Mouse (Mus musculus) hindbrain, embryonic 10.5 days (tissue): ENCODE measurements around the gene Camsap1. TPM values are rescaled to one million over a fixed set of nuclear protein-coding genes. Genes with fewer than 3 reads are reported as not detected.

Source experiments
- DNase-seq: peaks from one replicate; pipeline ENCODE4 v3.0.0-alpha.2; 2017; ENCODE audit warnings: low spot score
- H3K27ac ChIP-seq: fragments of 300-500 bp; sonication (generic); 2 replicates; pipeline ENCODE4 v1.5.1; 2016; ENCODE audit warnings: mild to moderate bottlenecking, moderate library complexity
- H3K27me3 ChIP-seq: fragments of 300-500 bp; sonication (generic); 2 replicates; pipeline ENCODE4 v1.6.1; 2016; ENCODE audit warnings: mild to moderate bottlenecking; ENCODE audit not compliant: poor library complexity, insufficient read depth, severe bottlenecking
- H3K36me3 ChIP-seq: fragments of 300-500 bp; sonication (generic); 2 replicates; pipeline ENCODE4 v1.6.1; 2016; ENCODE audit warnings: mild to moderate bottlenecking, moderate library complexity
- H3K4me1 ChIP-seq: fragments of 300-500 bp; sonication (generic); replicated peaks from 2 replicates; pipeline ENCODE4 v1.6.1; 2016; ENCODE audit warnings: mild to moderate bottlenecking
- H3K4me3 ChIP-seq: fragments of 300-500 bp; sonication (generic); 2 replicates; pipeline ENCODE4 v1.5.1; 2016; ENCODE audit warnings: mild to moderate bottlenecking, moderate library complexity
- H3K9me3 ChIP-seq: fragments of 300-500 bp; sonication (generic); 2 replicates; pipeline ENCODE4 v1.6.1; 2016; ENCODE audit warnings: mild to moderate bottlenecking, moderate library complexity
- WGBS: fragments of 180-500 bp; shearing (Covaris S2); methylation state at CpG from one replicate; pipeline ENCODE4 v1.1.7; 2016; 5-methylcytosine and 5-hydroxymethylcytosine counted together
- polyA plus RNA-seq: library from polyadenylated mRNA; unstranded; fragments of >200 nt; fragmentation: Nextera tagmentation; extraction: Ambion mirVana; gene quantifications from 2 replicates; pipeline ENCODE4 v1.2.1, GENCODE M21; 2016

Gene Camsap1
- 33.4 and 48.7 TPM in 2 replicates for polyA plus RNA-seq

DNA sequence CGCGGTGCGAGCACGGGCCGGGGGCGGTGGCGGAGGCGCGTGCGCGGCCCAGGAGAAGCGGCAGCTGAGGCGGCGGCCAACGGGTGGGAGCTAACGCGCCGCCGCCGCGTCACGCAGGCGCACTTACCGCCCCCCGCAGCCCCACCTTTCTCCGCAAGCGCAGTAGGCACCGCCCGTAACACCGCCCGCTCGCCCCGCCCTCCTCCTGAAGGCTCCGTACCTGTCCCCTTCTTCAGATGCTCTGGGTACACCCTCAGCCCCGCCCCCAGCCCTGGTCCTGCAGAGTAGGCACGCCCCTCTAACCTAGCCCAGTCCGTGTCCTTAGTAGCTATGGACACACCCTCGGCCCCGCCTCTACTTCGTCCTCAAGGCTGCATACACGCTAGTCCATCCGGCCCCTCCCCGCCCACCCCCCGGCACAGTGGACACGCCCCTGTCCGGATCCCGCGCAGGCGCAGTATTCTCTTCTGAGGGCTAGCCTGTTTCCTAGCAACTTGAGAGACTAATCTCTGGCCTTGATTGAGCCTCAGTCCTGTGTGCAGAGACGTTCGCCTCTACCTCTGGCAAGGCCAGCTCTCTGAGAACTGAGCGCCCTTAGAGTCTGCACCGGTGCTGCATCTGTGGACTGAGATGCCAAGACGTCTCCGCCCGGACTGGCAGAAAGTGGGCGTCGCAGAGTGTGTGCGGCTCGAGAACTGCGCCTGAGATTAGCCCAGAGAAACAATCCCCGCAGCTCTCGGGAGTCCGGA lies at the start of gene Camsap1:
Gene Camsap1 (minus strand): TSS at position 124 of the 749 bp plus-strand sequence.
- H3K36me3 ChIP-seq, result peaks cover 18% of the 10 kb centered on the region
- peak; percentile 100 for DNase-seq
- H3K4me1 ChIP-seq, result peaks cover 38% of the 10 kb centered on the region
- peak within 1 kb of the TSS; percentile 95 for H3K4me3 ChIP-seq
- under 1% methylated on average over 64 of the region's 64 CpGs for WGBS
- H3K9me3 ChIP-seq, result no peaks in the 10 kb centered on the region
- H3K27me3 ChIP-seq, result peaks cover 7% of the 10 kb centered on the region; the same call in 1 of the 2 replicates
- peak within 1 kb of the TSS; percentile 98 for H3K27ac ChIP-seq

- no peaks in the 10 kb centered on the region for H3K36me3 ChIP-seq
- DNase-seq, result no peak
- no peak overlapping the region for H3K4me3 ChIP-seq
- H3K9me3 ChIP-seq, result no peaks in the 10 kb centered on the region
- H3K27me3 ChIP-seq, result no peaks in the 10 kb centered on the region
- WGBS, result 53% methylated on average over 3 of the region's 3 CpGs
- H3K4me1 ChIP-seq, result no peaks in the 10 kb centered on the region
- no peak overlapping the region for H3K27ac ChIP-seq
These were observed 47.2 kb upstream of the Camsap1 start for GRCm38 (mm10) chr2:26030288-26030687.

GRCm38 (mm10) chr2:26024138-26025075 lies 41.3 kb upstream of the Camsap1 start:
- no peak overlapping the region for H3K4me3 ChIP-seq
- no peaks in the 10 kb centered on the region for H3K9me3 ChIP-seq
- no peaks in the 10 kb centered on the region for H3K36me3 ChIP-seq
- peak; percentile 44 for DNase-seq
- peaks cover 20% of the 10 kb centered on the region for H3K4me1 ChIP-seq
- no peaks in the 10 kb centered on the region for H3K27me3 ChIP-seq
- WGBS, result 33% methylated on average over 4 of the region's 4 CpGs
- no peak overlapping the region for H3K27ac ChIP-seq

- Histone ChIP-seq H3K36me3 (no peaks in the 10 kb centered on the region), H3K9me3 (no peaks in the 10 kb centered on the region), H3K4me3 (no peak overlapping the region), H3K27me3 (no peaks in the 10 kb centered on the region), H3K27ac (no peak overlapping the region), H3K4me1 (peaks cover 20% of the 10 kb centered on the region)
- 80% methylated on average over 1 of the region's 1 CpGs for WGBS
- no peak for DNase-seq
These were observed 39.5 kb upstream of the Camsap1 start for GRCm38 (mm10) chr2:26022626-26023025.

DNA sequence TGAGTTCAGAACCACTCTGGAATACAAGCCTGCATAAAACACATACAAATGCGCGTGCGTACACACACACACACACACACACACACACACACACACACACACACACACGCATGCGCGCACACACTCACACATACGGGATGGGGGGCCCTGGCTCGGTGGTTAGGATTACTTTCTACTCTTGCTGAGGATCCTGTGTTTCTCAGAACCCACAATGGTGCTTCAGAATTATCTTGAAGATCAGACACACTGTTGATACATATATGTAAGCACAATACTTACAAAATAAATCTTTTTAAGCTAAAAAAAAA lies 39.1 kb upstream of the Camsap1 start:
- no peaks in the 10 kb centered on the region for H3K36me3 ChIP-seq
- 83% methylated on average over 8 of the region's 8 CpGs for WGBS
- no peak for DNase-seq
- H3K9me3 ChIP-seq, result no peaks in the 10 kb centered on the region
- peak overlapping the region; percentile 89 for H3K27ac ChIP-seq
- H3K27me3 ChIP-seq, result no peaks in the 10 kb centered on the region
- H3K4me1 ChIP-seq, result peaks cover 20% of the 10 kb centered on the region
- H3K4me3 ChIP-seq, result peak overlapping the region; percentile 90

- no peaks in the 10 kb centered on the region for H3K9me3 ChIP-seq
- H3K4me1 ChIP-seq, result peaks cover 20% of the 10 kb centered on the region
- WGBS, result 7% methylated on average over 50 of the region's 50 CpGs
- peak; percentile 95 for DNase-seq
- peak within 1 kb of the TSS; percentile 90 for H3K4me3 ChIP-seq
- no peaks in the 10 kb centered on the region for H3K27me3 ChIP-seq
- H3K27ac ChIP-seq, result peak within 1 kb of the TSS; percentile 89
- no peaks in the 10 kb centered on the region for H3K36me3 ChIP-seq
These were observed 38.6 kb upstream of the Camsap1 start, which contains the start of gene Ubac1 for GRCm38 (mm10) chr2:26021561-26022257. Gene Ubac1, minus strand, starts transcription at chr2:26021747.

GRCm38 (mm10) chr2:26020714-26021560 lies 37.9 kb upstream of the Camsap1 start:
- Histone ChIP-seq H3K4me1 (peaks cover 20% of the 10 kb centered on the region), H3K36me3 (peaks cover 5% of the 10 kb centered on the region; the same call in 1 of the 2 replicates), H3K9me3 (no peaks in the 10 kb centered on the region), H3K27ac (peak overlapping the region; percentile 89), H3K27me3 (no peaks in the 10 kb centered on the region), H3K4me3 (peak overlapping the region; percentile 90)
- 3% methylated on average over 38 of the region's 38 CpGs for WGBS
- peak; percentile 48 for DNase-seq

GRCm38 (mm10) chr2:26019923-26020322 lies 36.8 kb upstream of the Camsap1 start:
- Histone ChIP-seq H3K9me3 (no peaks in the 10 kb centered on the region), H3K27ac (no peak overlapping the region), H3K4me1 (peaks cover 20% of the 10 kb centered on the region), H3K4me3 (peak overlapping the region; percentile 90), H3K36me3 (peaks cover 16% of the 10 kb centered on the region), H3K27me3 (no peaks in the 10 kb centered on the region)
- 81% methylated on average over 3 of the region's 3 CpGs for WGBS
- no peak for DNase-seq

- Histone ChIP-seq H3K4me1 (peaks cover 20% of the 10 kb centered on the region), H3K27me3 (no peaks in the 10 kb centered on the region), H3K4me3 (no peak overlapping the region), H3K36me3 (peaks cover 42% of the 10 kb centered on the region), H3K9me3 (no peaks in the 10 kb centered on the region), H3K27ac (no peak overlapping the region)
- DNase-seq, result no peak
- WGBS, result 78% methylated on average over 4 of the region's 4 CpGs
These were observed 34.2 kb upstream of the Camsap1 start for GRCm38 (mm10) chr2:26017326-26017725.

DNA sequence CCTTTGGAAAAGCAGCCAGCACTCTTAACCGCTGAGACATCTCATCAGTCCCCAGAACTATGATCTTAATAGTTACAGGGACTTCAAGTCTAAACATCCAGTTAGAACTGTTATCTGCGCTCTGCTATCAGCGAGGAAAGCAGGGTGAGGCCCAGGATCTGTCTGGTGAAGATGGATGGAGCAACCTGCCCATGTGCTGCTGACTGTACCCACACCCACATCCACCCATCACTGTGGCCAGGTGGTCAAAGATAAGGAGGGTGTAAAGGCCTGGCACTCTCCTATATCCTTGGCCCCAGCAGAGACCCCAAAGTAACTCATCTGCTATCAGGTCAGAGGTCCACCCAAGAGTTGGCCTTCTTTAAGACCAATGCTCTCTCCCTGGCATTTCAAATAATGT lies 30.6 kb upstream of the Camsap1 start:
- Histone ChIP-seq H3K27ac (no peak overlapping the region), H3K9me3 (no peaks in the 10 kb centered on the region), H3K4me1 (no peaks in the 10 kb centered on the region), H3K27me3 (no peaks in the 10 kb centered on the region), H3K4me3 (no peak overlapping the region), H3K36me3 (peaks cover 78% of the 10 kb centered on the region)
- WGBS, result 93% methylated on average over 3 of the region's 3 CpGs
- no peak for DNase-seq

DNA sequence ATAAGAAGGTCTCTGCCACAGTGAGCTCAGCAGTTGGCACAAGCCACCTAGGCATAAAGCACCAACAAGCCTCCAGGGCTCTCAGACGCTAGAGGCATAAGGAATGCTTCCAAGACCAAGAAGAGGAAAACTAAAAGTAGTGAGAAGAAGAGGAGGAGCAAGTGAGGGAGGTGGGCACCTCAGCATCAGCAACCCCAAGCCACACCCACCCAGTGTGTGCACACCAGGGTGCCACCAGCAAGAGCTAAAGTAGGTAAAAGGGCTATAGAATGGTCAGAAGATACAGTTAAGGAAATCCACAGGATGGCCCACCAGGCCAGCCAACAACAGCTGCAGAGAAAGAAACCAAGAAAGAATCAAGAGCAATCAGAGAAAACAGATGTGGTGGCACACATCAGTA lies 28.3 kb upstream of the Camsap1 start:
- DNase-seq, result no peak

GRCm38 (mm10) chr2:26002001-26002400 lies 18.9 kb upstream of the Camsap1 start:
- no peaks in the 10 kb centered on the region for H3K4me1 ChIP-seq
- H3K36me3 ChIP-seq, result peaks cover 90% of the 10 kb centered on the region
- DNase-seq, result no peak
- no peaks in the 10 kb centered on the region for H3K27me3 ChIP-seq
- whole genome bisulfite sequencing, result 93% methylated on average over 2 of the region's 2 CpGs
- H3K27ac ChIP-seq, result no peak overlapping the region
- no peak overlapping the region for H3K4me3 ChIP-seq
- no peaks in the 10 kb centered on the region for H3K9me3 ChIP-seq

More for the DNA sequence above, 28.3 kb upstream of the Camsap1 start:
- no peaks in the 10 kb centered on the region for H3K4me1 ChIP-seq
- whole genome bisulfite sequencing, result 82% methylated on average over 1 of the region's 1 CpGs
- no peaks in the 10 kb centered on the region for H3K9me3 ChIP-seq
- peaks cover 100% of the 10 kb centered on the region for H3K36me3 ChIP-seq
- no peak overlapping the region for H3K4me3 ChIP-seq
- H3K27ac ChIP-seq, result no peak overlapping the region
- H3K27me3 ChIP-seq, result no peaks in the 10 kb centered on the region
